Mouse (Mus musculus): ENCODE results near the gene Wwc2. TPM values are rescaled to one million over a fixed set of nuclear protein-coding genes. Genes with fewer than 3 reads are reported as not detected.
A peak's percentile ranks its signal among the peaks of the same experiment; 100 is the strongest.

Gene Wwc2
- polyA plus RNA-seq, 1 experiment from 2014 or later = 5.1 TPM

DNA sequence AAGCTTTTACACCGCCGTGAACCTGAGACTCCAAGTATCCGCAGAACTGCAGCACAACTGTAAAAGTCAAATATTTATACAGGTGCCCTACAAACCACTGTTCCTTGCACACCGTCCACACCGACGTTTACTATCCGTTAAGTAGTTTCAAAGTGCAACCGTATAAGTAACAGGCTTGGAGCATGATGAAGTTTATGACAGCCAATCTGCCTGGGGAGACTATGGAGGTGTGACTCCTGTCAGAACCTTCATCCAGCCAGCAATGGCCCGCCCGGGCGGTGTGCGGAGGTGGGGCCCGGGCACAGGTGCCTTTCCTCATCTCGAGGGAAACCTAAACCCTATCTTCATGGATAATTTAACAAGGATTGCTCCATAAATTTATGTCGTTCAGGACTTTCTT is 2.6 kb downstream of the Wwc2 start:
- peak; percentile 47 for DNase-seq (ENCODE audit: low spot score)
- ATAC-seq (ENCODE audit: low FRiP score, low TSS enrichment) = no peak
- 33% methylated on average over 15 of the region's 15 CpGs for WGBS
- no peak overlapping the region for H3K27ac ChIP-seq (replicated peaks)
- no peaks in the 10 kb centered on the region for H3K9me3 ChIP-seq (ENCODE audit: control insufficient read depth, low read length)
- no peaks in the 10 kb centered on the region for H3K36me3 ChIP-seq (ENCODE audit: control insufficient read depth, insufficient read depth, low read length)
- no peaks in the 10 kb centered on the region for H3K4me1 ChIP-seq (replicated peaks; ENCODE audit: control insufficient read depth, insufficient read depth)
- no peaks in the 10 kb centered on the region for H3K27me3 ChIP-seq (ENCODE audit: control insufficient read depth, insufficient read depth, low read length)
- H3K4me2 ChIP-seq (replicated peaks; ENCODE audit: low read depth) = peak overlapping the region; percentile 36; the same call in 1 of the 2 replicates
- no peak overlapping the region for H3K4me3 ChIP-seq (ENCODE audit: low read depth, low read length)
- no peak overlapping the region for H3K9ac ChIP-seq (ENCODE audit: low read length)
- TF ChIP-seq EP300 (optimal IDR thresholded peaks at IDR 0.05) = no peak
- no peak for TF ChIP-seq CTCF (IDR thresholded peaks at IDR 0.05; ENCODE audit: low read depth)

GRCm38 (mm10) chr8:47985644-47986043 is 5.1 kb downstream of the Wwc2 start:
- DNase-seq (ENCODE audit: low spot score) = no peak
- H3K4me2 ChIP-seq (replicated peaks; ENCODE audit: low read depth) = no peak overlapping the region
- ATAC-seq (ENCODE audit: low FRiP score, low TSS enrichment) = no peak
- H3K27me3 ChIP-seq (ENCODE audit: control insufficient read depth, insufficient read depth, low read length) = no peaks in the 10 kb centered on the region
- TF ChIP-seq EP300 (optimal IDR thresholded peaks at IDR 0.05) (no peak), CTCF (IDR thresholded peaks at IDR 0.05; ENCODE audit: low read depth) (no peak)
- H3K27ac ChIP-seq (replicated peaks) = no peak overlapping the region
- no peak overlapping the region for H3K9ac ChIP-seq (ENCODE audit: low read length)
- H3K4me1 ChIP-seq (replicated peaks; ENCODE audit: control insufficient read depth, insufficient read depth) = no peaks in the 10 kb centered on the region
- 53% methylated on average over 10 of the region's 10 CpGs for WGBS
- no peak overlapping the region for H3K4me3 ChIP-seq (ENCODE audit: low read depth, low read length)
- H3K36me3 ChIP-seq (ENCODE audit: control insufficient read depth, insufficient read depth, low read length) = no peaks in the 10 kb centered on the region
- no peaks in the 10 kb centered on the region for H3K9me3 ChIP-seq (ENCODE audit: control insufficient read depth, low read length)

DNA sequence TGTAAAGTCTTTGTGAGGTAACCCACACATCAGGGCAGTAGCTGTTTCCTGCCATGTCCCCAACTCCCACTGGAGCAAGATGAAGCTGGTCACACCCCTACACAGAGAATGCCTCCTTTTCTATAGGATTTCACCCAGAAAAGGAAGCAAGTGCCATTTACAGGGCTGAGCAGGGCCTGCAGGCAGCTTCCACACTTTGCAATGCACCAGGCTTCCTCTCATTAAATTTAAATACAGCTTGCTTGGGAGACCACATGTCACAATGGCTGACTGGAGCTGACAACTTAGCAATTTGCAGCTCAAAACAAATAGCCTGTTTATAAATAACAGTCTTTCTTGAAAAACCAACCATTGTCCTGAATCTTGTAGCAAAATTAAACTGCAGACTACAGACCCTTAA is 5.5 kb downstream of the Wwc2 start:
- DNase-seq (ENCODE audit: low spot score) (no peak), ATAC-seq (ENCODE audit: low FRiP score, low TSS enrichment) (no peak)
- no peak overlapping the region for H3K4me2 ChIP-seq (replicated peaks; ENCODE audit: low read depth)
- no peak overlapping the region for H3K27ac ChIP-seq (replicated peaks)
- H3K9me3 ChIP-seq (ENCODE audit: control insufficient read depth, low read length) = no peaks in the 10 kb centered on the region
- no peaks in the 10 kb centered on the region for H3K4me1 ChIP-seq (replicated peaks; ENCODE audit: control insufficient read depth, insufficient read depth)
- H3K27me3 ChIP-seq (ENCODE audit: control insufficient read depth, insufficient read depth, low read length) = no peaks in the 10 kb centered on the region
- TF ChIP-seq CTCF (IDR thresholded peaks at IDR 0.05; ENCODE audit: low read depth) = no peak
- no peak for TF ChIP-seq EP300 (optimal IDR thresholded peaks at IDR 0.05)
- no peak overlapping the region for H3K9ac ChIP-seq (ENCODE audit: low read length)
- H3K4me3 ChIP-seq (ENCODE audit: low read depth, low read length) = no peak overlapping the region
- no peaks in the 10 kb centered on the region for H3K36me3 ChIP-seq (ENCODE audit: control insufficient read depth, insufficient read depth, low read length)

DNA sequence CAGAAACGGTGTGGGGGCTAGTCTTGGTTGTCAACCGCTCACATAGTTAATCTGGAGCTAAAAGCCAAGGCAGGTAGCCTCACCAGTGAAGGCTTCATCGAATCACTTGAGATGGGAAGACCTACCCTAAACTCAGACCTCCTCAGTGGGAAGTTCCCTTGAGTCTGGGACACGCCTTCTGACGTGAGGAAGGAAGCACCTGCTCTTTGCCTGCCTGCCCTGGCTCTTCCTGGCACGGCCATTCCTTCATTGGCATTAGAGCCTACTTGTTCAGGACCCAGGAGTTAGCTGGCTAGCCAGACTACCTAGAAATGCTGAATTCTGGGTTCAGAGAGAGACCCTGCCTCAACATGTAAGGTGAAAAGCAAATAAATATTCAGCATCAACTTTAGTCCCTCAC is 9.6 kb downstream of the Wwc2 start:
- no peak overlapping the region for H3K27ac ChIP-seq (replicated peaks)
- no peak overlapping the region for H3K4me3 ChIP-seq (ENCODE audit: low read depth, low read length)
- no peak for TF ChIP-seq CTCF (IDR thresholded peaks at IDR 0.05; ENCODE audit: low read depth)
- TF ChIP-seq EP300 (optimal IDR thresholded peaks at IDR 0.05) = no peak
- H3K9me3 ChIP-seq (ENCODE audit: control insufficient read depth, low read length) = no peaks in the 10 kb centered on the region
- 77% methylated on average over 6 of the region's 6 CpGs for WGBS
- no peaks in the 10 kb centered on the region for H3K36me3 ChIP-seq (ENCODE audit: control insufficient read depth, insufficient read depth, low read length)
- DNase-seq (ENCODE audit: low spot score) (no peak), ATAC-seq (ENCODE audit: low FRiP score, low TSS enrichment) (no peak)
- no peak overlapping the region for H3K9ac ChIP-seq (ENCODE audit: low read length)
- no peaks in the 10 kb centered on the region for H3K27me3 ChIP-seq (ENCODE audit: control insufficient read depth, insufficient read depth, low read length)
- no peaks in the 10 kb centered on the region for H3K4me1 ChIP-seq (replicated peaks; ENCODE audit: control insufficient read depth, insufficient read depth)
- H3K4me2 ChIP-seq (replicated peaks; ENCODE audit: low read depth) = no peak overlapping the region

GRCm38 (mm10) chr8:47979876-47980275 is 10.8 kb downstream of the Wwc2 start:
- Histone ChIP-seq H3K4me2 (replicated peaks; ENCODE audit: low read depth) (no peak overlapping the region), H3K4me1 (replicated peaks; ENCODE audit: control insufficient read depth, insufficient read depth) (no peaks in the 10 kb centered on the region), H3K9ac (ENCODE audit: low read length) (no peak overlapping the region), H3K4me3 (ENCODE audit: low read depth, low read length) (no peak overlapping the region), H3K27me3 (ENCODE audit: control insufficient read depth, insufficient read depth, low read length) (no peaks in the 10 kb centered on the region), H3K27ac (replicated peaks) (no peak overlapping the region), H3K36me3 (ENCODE audit: control insufficient read depth, insufficient read depth, low read length) (no peaks in the 10 kb centered on the region), H3K9me3 (ENCODE audit: control insufficient read depth, low read length) (no peaks in the 10 kb centered on the region)
- TF ChIP-seq CTCF (IDR thresholded peaks at IDR 0.05; ENCODE audit: low read depth) (no peak), EP300 (optimal IDR thresholded peaks at IDR 0.05) (no peak)
- WGBS = 91% methylated on average over 8 of the region's 8 CpGs
- ATAC-seq (ENCODE audit: low FRiP score, low TSS enrichment) (no peak), DNase-seq (ENCODE audit: low spot score) (no peak)

GRCm38 (mm10) chr8:47978755-47979154 is 12.0 kb downstream of the Wwc2 start:
- H3K4me1 ChIP-seq (replicated peaks; ENCODE audit: control insufficient read depth, insufficient read depth) = no peaks in the 10 kb centered on the region
- peak; percentile 72 for TF ChIP-seq CTCF (IDR thresholded peaks at IDR 0.05; ENCODE audit: low read depth)
- no peak for TF ChIP-seq EP300 (optimal IDR thresholded peaks at IDR 0.05)
- 82% methylated on average over 6 of the region's 6 CpGs for WGBS
- DNase-seq (ENCODE audit: low spot score) (peak; percentile 49), ATAC-seq (ENCODE audit: low FRiP score, low TSS enrichment) (no peak)
- H3K4me2 ChIP-seq (replicated peaks; ENCODE audit: low read depth) = no peak overlapping the region
- no peaks in the 10 kb centered on the region for H3K36me3 ChIP-seq (ENCODE audit: control insufficient read depth, insufficient read depth, low read length)
- no peak overlapping the region for H3K4me3 ChIP-seq (ENCODE audit: low read depth, low read length)
- H3K9ac ChIP-seq (ENCODE audit: low read length) = no peak overlapping the region
- H3K27ac ChIP-seq (replicated peaks) = no peak overlapping the region
- no peaks in the 10 kb centered on the region for H3K27me3 ChIP-seq (ENCODE audit: control insufficient read depth, insufficient read depth, low read length)
- H3K9me3 ChIP-seq (ENCODE audit: control insufficient read depth, low read length) = no peaks in the 10 kb centered on the region
